ENCODE assay signal across 8 mouse cellular contexts in genomic region chr5:120094602-120095001, GRCm38 (mm10). TPM values are rescaled to one million over a fixed set of nuclear protein-coding genes. Genes with fewer than 3 reads are reported as not detected.
DNase-seq lines count a peak whose midpoint lies in the region; ATAC-seq lines count a peak whose summit lies in the region.

No protein-coding gene starts in this region.

- H3K27ac ChIP-seq in forebrain, embryonic 11.5 days (ENCODE audit: low read depth, low read length): no peak overlapping the region
- H3K27ac ChIP-seq in forebrain, embryonic 12.5 days: no peak overlapping the region

- ATAC-seq in forebrain, embryonic 11.5 days (replicated peaks; ENCODE audit: low FRiP score): no peak
- ATAC-seq in forebrain, embryonic 12.5 days (ENCODE audit: low FRiP score): no peak

- DNase-seq in forebrain, embryonic 11.5 days (ENCODE audit: low spot score): peak; percentile 77
- peak; percentile 29 for DNase-seq in right cerebral cortex, postnatal 14 days
- no peak for DNase-seq in right cerebral cortex, postnatal 36 days (ENCODE audit: low spot score in 2 of 2)
- DNase-seq in c-Kit-negative CD71-positive TER-119-positive erythroid progenitor cells, embryonic 14.5 days (ENCODE audit: low read depth, low spot score): peak; percentile 60
- DNase-seq in kidney, postnatal 25 days: peak; percentile 49 to 62
- DNase-seq in retina, postnatal 7 days (ENCODE audit: low read depth, low spot score): peak; percentile 37
- DNase-seq in frontal cortex, postnatal 10 days (ENCODE audit: low spot score in 2 of 2): no peak

- no peaks in the 10 kb centered on the region; the same call in 1 of the 2 replicates for H3K27me3 ChIP-seq in forebrain, embryonic 11.5 days (ENCODE audit: control insufficient read depth, insufficient read depth, low read length)
- H3K27me3 ChIP-seq in forebrain, embryonic 12.5 days: peaks cover 32% of the 10 kb centered on the region

- WGBS in forebrain, embryonic 11.5 days: 58% methylated on average over 7 of the region's 7 CpGs
- WGBS in forebrain, embryonic 12.5 days: 52% methylated on average over 7 of the region's 7 CpGs

- no peak overlapping the region for H3K4me3 ChIP-seq in forebrain, embryonic 11.5 days (ENCODE audit: low read depth, low read length)
- H3K4me3 ChIP-seq in forebrain, embryonic 12.5 days (replicated peaks): no peak overlapping the region

- H3K36me3 ChIP-seq in forebrain, embryonic 11.5 days (ENCODE audit: control insufficient read depth, insufficient read depth, low read length): no peaks in the 10 kb centered on the region
- no peaks in the 10 kb centered on the region for H3K36me3 ChIP-seq in forebrain, embryonic 12.5 days (replicated peaks)

- no peaks in the 10 kb centered on the region for H3K9me3 ChIP-seq in forebrain, embryonic 11.5 days (ENCODE audit: control insufficient read depth, low read length)
- H3K9me3 ChIP-seq in forebrain, embryonic 12.5 days: no peaks in the 10 kb centered on the region

- H3K4me2 ChIP-seq in forebrain, embryonic 11.5 days (ENCODE audit: low read depth, low read length, severe bottlenecking): no peak overlapping the region
- no peak overlapping the region for H3K4me2 ChIP-seq in forebrain, embryonic 12.5 days

- no peaks in the 10 kb centered on the region for H3K4me1 ChIP-seq in forebrain, embryonic 11.5 days (replicated peaks; ENCODE audit: control insufficient read depth, insufficient read depth, low read length)
- no peaks in the 10 kb centered on the region for H3K4me1 ChIP-seq in forebrain, embryonic 12.5 days

- H3K9ac ChIP-seq in forebrain, embryonic 11.5 days (ENCODE audit: low read length): no peak overlapping the region
- H3K9ac ChIP-seq in forebrain, embryonic 12.5 days: no peak overlapping the region

RNA-seq across cellular contexts. Expression of gene Rbm19, which starts 21.7 kb away (rescaled TPM):
- polyA plus RNA-seq in forebrain, embryonic 11.5 days (2014; fragmentation: Nextera tagmentation; extraction: Ambion mirVana): 24.6 and 28.2 TPM in 2 replicates
- 27.5 and 32.9 TPM in 2 replicates for polyA plus RNA-seq in forebrain, embryonic 12.5 days (2016; fragmentation: Nextera tagmentation; extraction: Ambion mirVana)

Comparison
In these comparisons a context has a peak if more than half of its experiments do, and no peak if none do; other contexts are left out.
1. DNase-seq: peak in forebrain, embryonic 11.5 days (single experiment), right cerebral cortex, postnatal 14 days (single experiment), c-Kit-negative CD71-positive TER-119-positive erythroid progenitor cells, embryonic 14.5 days (single experiment), kidney, postnatal 25 days (2 of 2) and retina, postnatal 7 days (single experiment); none in right cerebral cortex, postnatal 36 days (0 of 2) and frontal cortex, postnatal 10 days (0 of 2).